Mouse (Mus musculus) neural tube, embryonic 11.5 days (tissue): ENCODE measurements around the gene Tnrc6b. TPM values are rescaled to one million over a fixed set of nuclear protein-coding genes. Genes with fewer than 3 reads are reported as not detected.

Experiments used
- ATAC-seq: fragments of 200-750 bp; cut with Nextera tagmentation; 2 replicates; pipeline ENCODE4 v1.8.0; 2017; ENCODE audit warnings: moderate number of reproducible peaks, mild to moderate bottlenecking, moderate TSS enrichment, moderate library complexity; ENCODE audit not compliant: insufficient read depth, low FRiP score, low TSS enrichment
- DNase-seq: peaks from one replicate; pipeline ENCODE4 v3.0.0-alpha.2; 2015; ENCODE audit warnings: low spot score
- H3K27ac ChIP-seq: fragments of 300-500 bp; sonication (generic); 2 replicates; pipeline ENCODE4 v1.5.1; 2014; ENCODE audit warnings: low read depth, mild to moderate bottlenecking, low read length
- H3K27me3 ChIP-seq: fragments of 300-500 bp; sonication (generic); 2 replicates; pipeline ENCODE4 v1.6.1; 2014; ENCODE audit warnings: mild to moderate bottlenecking, low read length, mixed read lengths; ENCODE audit not compliant: control insufficient read depth, insufficient read depth
- H3K36me3 ChIP-seq: fragments of 300-500 bp; sonication (generic); 2 replicates; pipeline ENCODE4 v1.6.1; 2014; ENCODE audit warnings: mild to moderate bottlenecking, low read length, moderate library complexity, mixed read lengths; ENCODE audit not compliant: control insufficient read depth, insufficient read depth
- H3K4me1 ChIP-seq: fragments of 300-500 bp; sonication (generic); 2 replicates; pipeline ENCODE4 v1.6.1; 2014; ENCODE audit warnings: low read length, mixed read lengths; ENCODE audit not compliant: control insufficient read depth, insufficient read depth
- H3K4me2 ChIP-seq: fragments of 300-500 bp; sonication (generic); 2 replicates; pipeline ENCODE4 v1.6.1; 2014; ENCODE audit warnings: low read depth, mild to moderate bottlenecking, moderate library complexity
- H3K4me3 ChIP-seq: fragments of 300-500 bp; sonication (generic); 2 replicates; pipeline ENCODE4 v1.5.1; 2014; ENCODE audit warnings: low read depth, low read length
- H3K9ac ChIP-seq: fragments of 300-500 bp; sonication (generic); 2 replicates; pipeline ENCODE4 v1.6.1; 2014; ENCODE audit warnings: mild to moderate bottlenecking, low read length
- H3K9me3 ChIP-seq: fragments of 300-500 bp; sonication (generic); 2 replicates; pipeline ENCODE4 v1.6.1; 2016; ENCODE audit warnings: low read length; ENCODE audit not compliant: control insufficient read depth
- WGBS: fragments of 180-500 bp; shearing (Covaris S2); extraction: QIAGEN DNeasy Blood & Tissue Kit; methylation state at CpG from one replicate; pipeline ENCODE4 v1.1.7; 2014; 5-methylcytosine and 5-hydroxymethylcytosine counted together
- polyA plus RNA-seq: library from polyadenylated mRNA; unstranded; fragments of >200 nt; fragmentation: Nextera tagmentation; extraction: Ambion mirVana; gene quantifications from 2 replicates; pipeline ENCODE4 v1.2.1, GENCODE M21; 2014

The Tnrc6b gene
- 12.4 and 16.1 TPM in 2 replicates for polyA plus RNA-seq

DNA sequence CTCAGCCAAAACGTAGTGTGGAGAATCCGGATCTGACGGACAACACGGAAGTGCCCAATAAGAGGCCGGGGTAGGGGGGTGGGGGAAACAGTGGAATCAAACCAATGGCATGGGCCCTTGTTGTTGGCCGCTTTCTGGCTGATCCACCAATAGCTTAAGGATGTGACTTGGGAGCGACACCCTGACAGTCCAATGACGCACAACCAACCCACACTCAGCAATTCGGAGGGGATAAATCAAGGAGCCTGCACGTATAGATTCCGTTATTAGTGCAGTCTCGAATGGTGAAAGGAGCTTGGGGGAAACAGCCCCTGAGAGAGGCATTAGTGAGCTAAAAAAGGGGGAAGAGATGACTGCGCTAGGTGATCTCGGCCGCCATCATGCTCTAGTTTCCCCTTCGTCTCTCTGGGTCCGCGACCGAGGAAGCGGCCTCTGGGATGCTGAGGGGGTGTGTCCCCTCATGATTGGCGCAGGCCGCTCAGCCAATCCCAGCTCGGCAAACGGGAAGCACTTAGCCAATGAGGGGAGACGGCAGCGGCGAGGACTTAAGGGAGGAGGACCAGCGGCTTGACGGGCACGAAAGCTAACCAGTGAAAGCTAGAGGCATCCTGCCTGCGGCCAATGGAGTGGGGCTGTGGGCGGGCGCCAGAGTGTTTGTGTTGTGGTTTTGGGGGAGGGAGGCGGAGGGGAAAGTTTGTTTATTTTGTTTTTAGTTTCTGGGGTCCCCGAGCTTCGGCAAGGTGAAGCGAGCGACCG is at the start of gene Tnrc6b:
Tnrc6b (plus strand) TSS at position 706 of the 756 bp plus-strand sequence.
- Histone ChIP-seq H3K4me3 (peak within 1 kb of the TSS; percentile 94), H3K9ac (peak within 1 kb of the TSS; percentile 75), H3K4me2 (peak within 1 kb of the TSS; percentile 91), H3K27me3 (no peaks in the 10 kb centered on the region), H3K9me3 (no peaks in the 10 kb centered on the region), H3K36me3 (no peaks in the 10 kb centered on the region), H3K4me1 (peaks cover 6% of the 10 kb centered on the region), H3K27ac (peak within 1 kb of the TSS; percentile 84)
- WGBS = under 1% methylated on average over 39 of the region's 39 CpGs
- DNase-seq = peak; percentile 98
- peak; percentile 98 for ATAC-seq

DNA sequence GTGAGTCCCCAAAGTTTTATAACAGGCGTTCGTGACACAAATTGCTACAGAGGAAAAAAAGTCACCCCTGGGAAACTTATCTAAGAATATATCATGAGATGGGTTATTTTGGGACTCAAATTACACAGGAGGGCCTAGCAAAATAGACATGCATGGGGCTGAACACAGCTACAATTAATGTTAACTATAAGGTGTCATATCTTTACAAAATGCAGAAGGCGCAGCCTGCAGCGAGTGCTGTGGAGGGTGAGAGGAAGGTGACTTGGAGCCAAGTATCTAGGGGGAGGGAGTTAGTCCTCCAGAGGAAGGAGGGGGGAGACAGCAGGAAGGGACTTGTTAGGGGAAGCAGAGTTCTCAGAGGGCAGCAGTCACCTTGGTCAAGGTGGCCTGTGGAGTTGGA is 46.7 kb upstream of the Tnrc6b start:
- 69% methylated on average over 4 of the region's 4 CpGs for WGBS
- Histone ChIP-seq H3K4me3 (no peak overlapping the region), H3K36me3 (no peaks in the 10 kb centered on the region), H3K27me3 (no peaks in the 10 kb centered on the region), H3K4me2 (no peak overlapping the region), H3K9me3 (no peaks in the 10 kb centered on the region), H3K27ac (no peak overlapping the region), H3K9ac (no peak overlapping the region), H3K4me1 (no peaks in the 10 kb centered on the region)
- DNase-seq = no peak
- no peak for ATAC-seq

DNA sequence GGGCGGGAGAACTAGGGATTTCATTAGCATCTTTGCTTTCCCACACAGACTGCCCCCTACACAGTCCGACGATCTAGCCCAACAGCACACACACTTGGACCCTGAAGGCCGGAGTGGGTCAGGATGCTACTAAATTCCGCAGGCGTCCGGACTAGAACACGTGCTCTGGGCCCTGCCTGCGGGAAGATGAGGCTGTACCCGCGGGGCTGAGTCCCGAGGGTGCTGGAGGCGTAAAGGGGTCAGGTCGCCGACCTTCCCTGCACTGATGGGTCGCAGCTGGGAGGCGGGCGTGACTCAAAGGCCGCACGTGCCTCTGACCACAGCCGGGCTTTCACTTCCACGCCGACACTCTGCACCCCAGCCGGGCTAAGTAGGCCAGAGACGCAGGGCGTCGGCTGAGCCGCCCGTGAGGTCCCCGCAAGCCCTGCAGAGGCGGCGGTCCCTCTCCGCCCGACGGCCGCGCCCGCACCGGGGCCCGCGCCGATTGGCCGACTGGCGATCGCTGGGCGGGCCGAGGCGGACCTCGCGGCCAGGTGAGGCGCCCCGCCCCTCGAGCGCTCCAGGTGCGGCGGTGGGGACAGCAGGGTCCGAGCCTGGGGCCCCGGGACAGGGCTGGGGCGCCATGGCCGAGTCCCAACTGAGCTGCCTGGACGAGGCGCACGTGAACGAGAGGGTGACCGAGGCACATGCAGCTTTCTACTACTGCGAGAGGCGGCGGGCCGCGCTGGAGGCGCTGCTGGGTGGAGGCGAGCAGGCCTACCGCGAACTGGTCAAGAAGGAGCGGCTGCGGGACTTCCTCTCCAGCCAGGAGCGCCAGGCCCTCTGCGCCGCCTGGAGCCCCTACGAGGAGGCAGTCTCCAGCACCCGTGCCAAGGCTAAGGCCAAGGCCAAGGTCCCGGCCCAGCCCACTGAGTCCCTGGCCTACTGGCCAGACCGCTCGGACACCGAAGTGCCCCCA is 39.5 kb upstream of the Tnrc6b start, which contains the start of gene Fam83f:
Fam83f (plus strand) TSS at position 553 of the 958 bp plus-strand sequence.
- peak within 1 kb of the TSS; percentile 64 for H3K4me2 ChIP-seq
- DNase-seq (peak; percentile 51), ATAC-seq (no peak; the same call in 1 of the 2 replicates)
- H3K36me3 ChIP-seq = no peaks in the 10 kb centered on the region
- H3K9ac ChIP-seq = peak within 1 kb of the TSS; percentile 44
- peaks cover 4% of the 10 kb centered on the region; the same call in 1 of the 2 replicates for H3K4me1 ChIP-seq
- H3K9me3 ChIP-seq = no peaks in the 10 kb centered on the region
- WGBS = 3% methylated on average over 81 of the region's 85 CpGs
- peaks cover 23% of the 10 kb centered on the region for H3K27me3 ChIP-seq
- no peak within 1 kb of the TSS for H3K27ac ChIP-seq
- H3K4me3 ChIP-seq = peak within 1 kb of the TSS; percentile 32

DNA sequence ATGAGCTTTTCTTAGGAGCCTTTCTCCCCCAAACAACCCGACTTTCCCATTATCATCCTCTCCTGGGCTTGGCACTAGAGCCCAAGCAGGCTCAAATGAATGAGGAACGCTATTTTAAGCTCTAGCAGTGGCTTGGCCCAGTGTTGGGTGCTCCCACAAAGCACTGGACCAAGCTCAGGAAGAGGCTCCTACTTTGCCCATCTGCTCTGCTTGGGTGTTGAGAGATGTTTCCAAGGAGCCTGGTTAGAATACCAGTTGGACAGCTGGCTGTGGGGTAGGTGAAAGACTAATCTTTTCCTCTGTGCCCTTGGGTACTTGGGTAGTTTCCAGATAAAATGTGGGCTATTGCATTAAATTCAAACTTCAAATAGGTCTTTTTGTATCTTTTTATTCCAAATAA is 38.3 kb upstream of the Tnrc6b start:
- 64% methylated on average over 2 of the region's 2 CpGs for WGBS
- H3K36me3 ChIP-seq = no peaks in the 10 kb centered on the region
- peaks cover 23% of the 10 kb centered on the region for H3K27me3 ChIP-seq
- H3K9ac ChIP-seq = no peak overlapping the region
- no peak for ATAC-seq
- no peak for DNase-seq
- H3K4me1 ChIP-seq = peaks cover 4% of the 10 kb centered on the region; the same call in 1 of the 2 replicates
- H3K4me2 ChIP-seq = no peak overlapping the region
- no peak overlapping the region for H3K4me3 ChIP-seq
- H3K9me3 ChIP-seq = no peaks in the 10 kb centered on the region
- no peak overlapping the region for H3K27ac ChIP-seq

DNA sequence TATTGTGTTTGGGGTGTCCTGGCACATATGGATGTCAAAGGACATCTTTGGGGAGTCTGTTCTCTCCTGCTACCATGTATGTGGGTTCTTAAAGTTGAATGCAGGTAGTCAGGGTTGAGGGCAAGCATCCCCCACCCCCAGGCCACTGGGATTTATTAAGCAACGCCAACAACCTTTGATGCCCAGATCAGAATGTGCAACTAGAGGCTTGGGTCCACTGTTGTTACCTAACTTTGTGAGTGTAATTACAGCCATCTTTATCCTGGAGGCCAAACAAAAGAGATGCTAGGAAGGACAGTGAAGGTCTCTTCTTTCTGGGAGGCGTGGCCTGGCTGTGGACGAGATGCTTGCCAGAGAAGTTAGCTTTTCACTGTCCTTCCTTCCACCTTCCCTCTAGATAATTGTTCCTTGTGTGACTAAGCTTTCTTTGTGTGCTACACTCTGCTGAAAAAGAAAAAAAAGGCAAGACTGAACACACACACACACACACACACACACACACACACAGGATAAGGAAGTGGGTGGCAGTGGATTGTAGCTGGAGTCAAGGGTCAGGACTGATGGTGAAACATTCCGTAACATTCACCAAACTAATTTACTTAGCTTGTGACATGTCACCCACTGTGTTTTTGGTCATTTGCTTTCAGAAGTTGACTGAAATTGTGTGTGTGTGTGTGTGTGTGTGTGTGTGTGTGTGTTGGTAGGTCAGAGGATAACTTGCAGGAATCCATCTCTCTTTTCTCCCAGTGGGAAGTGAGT is 37.6 kb upstream of the Tnrc6b start:
- 79% methylated on average over 4 of the region's 4 CpGs for WGBS
- Histone ChIP-seq H3K27ac (no peak overlapping the region), H3K4me3 (no peak overlapping the region), H3K4me1 (peaks cover 4% of the 10 kb centered on the region; the same call in 1 of the 2 replicates), H3K9me3 (no peaks in the 10 kb centered on the region), H3K4me2 (no peak overlapping the region), H3K36me3 (no peaks in the 10 kb centered on the region), H3K27me3 (peaks cover 23% of the 10 kb centered on the region), H3K9ac (no peak overlapping the region)
- DNase-seq (no peak), ATAC-seq (no peak)

DNA sequence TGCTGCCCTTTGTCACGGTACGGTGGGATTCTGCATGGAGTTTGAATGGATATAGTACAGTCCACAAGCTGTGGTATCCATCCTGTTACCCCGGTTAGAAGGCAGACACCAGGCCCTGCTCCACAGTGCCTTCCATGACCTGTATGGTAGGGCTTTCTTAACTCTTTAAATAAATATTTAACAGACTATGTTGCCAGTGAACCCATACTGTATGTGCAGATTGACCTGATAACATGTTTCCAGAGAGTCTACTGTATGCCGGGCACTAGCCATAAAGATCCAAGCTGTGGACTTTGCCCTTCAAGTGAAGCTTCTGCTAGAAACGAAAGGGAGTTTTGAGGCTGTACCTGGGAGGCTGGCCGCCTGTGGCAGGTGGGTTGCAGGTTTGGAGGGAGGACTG is 36.4 kb upstream of the Tnrc6b start:
- ATAC-seq (no peak), DNase-seq (no peak)
- Histone ChIP-seq H3K9me3 (no peaks in the 10 kb centered on the region), H3K27me3 (peaks cover 23% of the 10 kb centered on the region), H3K4me3 (no peak overlapping the region), H3K36me3 (no peaks in the 10 kb centered on the region), H3K9ac (no peak overlapping the region), H3K4me2 (no peak overlapping the region), H3K27ac (no peak overlapping the region), H3K4me1 (peaks cover 4% of the 10 kb centered on the region; the same call in 1 of the 2 replicates)
- 87% methylated on average over 6 of the region's 6 CpGs for WGBS

DNA sequence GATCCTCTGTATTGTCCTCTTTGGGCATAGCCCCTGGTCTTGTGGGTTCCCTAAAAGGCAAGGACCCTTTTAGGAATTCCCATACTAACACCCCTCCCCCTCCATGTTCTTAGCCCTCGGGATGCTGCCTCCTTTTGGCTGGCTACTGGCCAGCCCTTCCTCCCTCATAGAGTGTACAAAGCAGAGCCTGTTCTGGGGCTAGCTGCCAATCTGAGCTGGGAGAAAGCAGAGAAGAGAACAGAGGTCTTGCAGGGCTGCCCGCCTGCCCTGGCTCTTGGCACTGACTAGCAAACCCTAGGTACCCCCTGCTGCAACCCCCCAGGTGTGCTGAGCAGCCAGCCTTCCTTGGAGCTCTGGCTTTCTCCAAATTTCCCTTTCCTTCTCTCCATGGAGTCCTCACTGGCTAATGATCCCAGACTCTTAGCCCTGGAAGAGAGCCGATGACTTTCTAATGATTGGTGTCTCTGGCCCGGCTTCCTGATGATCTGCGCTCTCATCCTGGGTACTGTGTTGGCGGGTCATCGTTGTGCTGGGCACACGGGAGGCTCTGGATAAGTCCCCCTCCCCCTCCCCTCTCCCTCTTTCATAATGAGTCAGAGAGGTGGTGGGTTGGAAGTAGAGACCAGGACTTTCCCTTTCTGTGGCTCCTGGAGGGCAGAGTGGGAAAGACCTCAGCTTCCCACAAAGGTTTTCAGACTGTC is 31.4 kb upstream of the Tnrc6b start:
- Histone ChIP-seq H3K9ac (no peak overlapping the region), H3K36me3 (no peaks in the 10 kb centered on the region), H3K4me1 (no peaks in the 10 kb centered on the region; the same call in 1 of the 2 replicates), H3K9me3 (no peaks in the 10 kb centered on the region), H3K27ac (no peak overlapping the region), H3K27me3 (no peaks in the 10 kb centered on the region), H3K4me2 (no peak overlapping the region), H3K4me3 (no peak overlapping the region)
- 62% methylated on average over 8 of the region's 8 CpGs for WGBS
- DNase-seq = no peak
- no peak for ATAC-seq
